Mouse (Mus musculus) adrenal gland, postnatal 14 days (tissue): ENCODE data around the gene Trim17. TPM values are rescaled to one million over a fixed set of nuclear protein-coding genes. Genes with fewer than 3 reads are reported as not detected.
"Not testable (repeated sequence)": the region's sequence is repeated elsewhere in the genome, so short reads cannot be mapped to it uniquely, and the experiment has no call there.

Experiments used
- DNase-seq: peaks from one replicate; pipeline ENCODE4 v3.0.0; 2021; ENCODE audit warnings: mixed read lengths
- total RNA-seq: library from RNA; stranded (reverse); gene quantifications from 2 replicates; pipeline ENCODE4 v1.2.3, GENCODE M21; 2021

Trim17 gene
- total RNA-seq, 1 experiment from 2014 or later = 0.11 TPM

GRCm38 (mm10) chr11:58947798-58948528, 6.5 kb upstream of the Trim17 start:
- DNase-seq = no peak

GRCm38 (mm10) chr11:58948542-58949479, 5.7 kb upstream of the Trim17 start, which contains the start of gene Hist3h2ba:
Gene Hist3h2ba, plus strand, starts transcription at chr11:58948920.
- DNase-seq = peak; percentile 52

- peak; percentile 3 for DNase-seq
These were observed 4.7 kb upstream of the Trim17 start for GRCm38 (mm10) chr11:58949480-58950431.

GRCm38 (mm10) chr11:58951210-58951609, 3.3 kb upstream of the Trim17 start:
- no peak for DNase-seq

GRCm38 (mm10) chr11:58953351-58954169, 925 bp upstream of the Trim17 start:
- peak; percentile 37 for DNase-seq

GRCm38 (mm10) chr11:58954170-58954419, 390 bp upstream of the Trim17 start:
- not testable (repeated sequence) for DNase-seq

GRCm38 (mm10) chr11:58955143-58955867, 820 bp downstream of the Trim17 start:
- DNase-seq = peak; percentile 25

- no peak for DNase-seq
These were observed 1.4 kb downstream of the Trim17 start for GRCm38 (mm10) chr11:58955868-58956257.

GRCm38 (mm10) chr11:58957226-58957914, 2.9 kb downstream of the Trim17 start:
- no peak for DNase-seq

- DNase-seq = no peak
These were observed 4.1 kb downstream of the Trim17 start for GRCm38 (mm10) chr11:58958536-58958935.

- DNase-seq = no peak
These were observed 4.8 kb downstream of the Trim17 start for GRCm38 (mm10) chr11:58959186-58959825.

GRCm38 (mm10) chr11:58959921-58960465, 5.5 kb downstream of the Trim17 start:
- DNase-seq = peak; percentile 90

- no peak for DNase-seq
These were observed 7.1 kb downstream of the Trim17 start for GRCm38 (mm10) chr11:58961364-58962177.

- peak; percentile 79 for DNase-seq
These were observed 9.1 kb downstream of the Trim17 start for GRCm38 (mm10) chr11:58963543-58963942.

- DNase-seq = no peak
These were observed 9.7 kb downstream of the Trim17 start for GRCm38 (mm10) chr11:58964216-58964615.

- no peak for DNase-seq
These were observed 10.7 kb downstream of the Trim17 start for GRCm38 (mm10) chr11:58965001-58965760.

- DNase-seq = peak; percentile 54
These were observed 12.9 kb downstream of the Trim17 start for GRCm38 (mm10) chr11:58967346-58967745.
